In the genomic region with DNA sequence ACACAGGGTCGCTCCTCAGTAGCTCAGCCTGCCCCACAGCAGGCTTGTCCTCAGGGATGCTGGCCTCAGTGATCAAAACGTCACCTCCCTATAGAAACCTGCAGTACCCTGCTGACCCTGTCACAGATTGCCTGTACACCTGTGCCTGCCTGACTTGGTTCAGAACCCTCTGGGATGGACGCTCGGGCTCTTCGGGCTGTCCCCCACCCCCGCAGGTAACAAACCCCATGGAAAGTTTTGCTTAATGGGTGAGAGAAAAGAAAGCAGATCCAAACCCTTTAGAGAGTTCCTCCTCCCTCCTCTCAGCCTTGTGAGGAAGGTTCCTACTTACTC, we compare ENCODE assay signal across 8 mouse cellular contexts. TPM values are rescaled to one million over a fixed set of nuclear protein-coding genes. Genes with fewer than 3 reads are reported as not detected.
DNase-seq lines count a peak whose midpoint lies in the region; ATAC-seq and TF ChIP-seq lines count a peak whose summit lies in the region.

No protein-coding gene starts in this region.

- CTCF ChIA-PET in Patski (lab: Charles Lee): interaction anchor here (1.3 to 1.5 kb wide), 2 partner anchors 10 to 12 kb away, joined by 4 read pairs; no protein-coding TSS in a partner anchor

- H3K4me2 ChIP-seq in heart, embryonic 15.5 days: peak overlapping the region; percentile 71

- peak overlapping the region; percentile 57 for H3K9ac ChIP-seq in heart, embryonic 15.5 days

- peaks cover 19% of the 10 kb centered on the region for H3K4me1 ChIP-seq in heart, embryonic 15.5 days (replicated peaks)
- peaks cover 23% of the 10 kb centered on the region for H3K4me1 ChIP-seq in hindbrain, embryonic 10.5 days (replicated peaks)

- intact Hi-C loops in heart, postnatal 14 days (cut with DNase I): no loop called here

- no peaks in the 10 kb centered on the region for H3K36me3 ChIP-seq in heart, embryonic 15.5 days
- 0 out of 2 replicates have a peak, but pooled peaks cover 3% of the 10 kb centered on the region for H3K36me3 ChIP-seq in hindbrain, embryonic 10.5 days

- H3K27me3 ChIP-seq in heart, embryonic 15.5 days: no peaks in the 10 kb centered on the region
- H3K27me3 ChIP-seq in Patski: no peaks in the 10 kb centered on the region
- H3K27me3 ChIP-seq in hindbrain, embryonic 10.5 days (ENCODE audit: insufficient read depth, poor library complexity, severe bottlenecking): peaks cover 29% of the 10 kb centered on the region

- no peak for DNase-seq in heart, postnatal 14 days
- DNase-seq in Patski (ENCODE audit: low read depth, low spot score): no peak
- no peak for DNase-seq in hindbrain, embryonic 10.5 days (ENCODE audit: low spot score)
- no peak for DNase-seq in layer of hippocampus, postnatal 36 days
- DNase-seq in left cerebral cortex, adult 11 months (ENCODE audit: low spot score): no peak

- in situ Hi-C loops in Patski (cut with MboI; ENCODE audit: low pct_unique_long_range_greater_than_20kb): no loop called here

- no peaks in the 10 kb centered on the region for H3K9me3 ChIP-seq in heart, embryonic 15.5 days (replicated peaks)
- peaks cover 2% of the 10 kb centered on the region; the same call in 1 of the 2 replicates for H3K9me3 ChIP-seq in hindbrain, embryonic 10.5 days

- POLR2A ChIA-PET in Patski (lab: Charles Lee): no interaction called here

- TF ChIP-seq CTCF in Patski (IDR thresholded peaks at IDR 0.05): no peak

- ATAC-seq in heart, embryonic 15.5 days (replicated peaks; ENCODE audit: insufficient number of reproducible peaks, insufficient read depth, low FRiP score, low read depth): peak; percentile 7; the same call in 1 of the 2 replicates
- ATAC-seq in Patski: peak; percentile 29
- peak; percentile 37 for ATAC-seq in megakaryocyte-erythroid progenitor cell, adult 5-6 weeks (replicated peaks; ENCODE audit: low FRiP score, low TSS enrichment, poor library complexity, severe bottlenecking)
- ATAC-seq in granulocyte monocyte progenitor cell, adult 5-6 weeks (replicated peaks; ENCODE audit: poor library complexity, severe bottlenecking): no peak

- peak overlapping the region; percentile 46 for H3K4me3 ChIP-seq in heart, embryonic 15.5 days
- H3K4me3 ChIP-seq in hindbrain, embryonic 10.5 days: peak overlapping the region; percentile 37

- H3K27ac ChIP-seq in heart, embryonic 15.5 days: peak overlapping the region; percentile 95
- H3K27ac ChIP-seq in hindbrain, embryonic 10.5 days: 0 out of 2 replicates have a peak overlapping the region, but pooled peaks have one; percentile 45

- WGBS in heart, embryonic 15.5 days: 33% methylated on average over 6 of the region's 6 CpGs
- 27% methylated on average over 6 of the region's 6 CpGs for WGBS in hindbrain, embryonic 10.5 days

RNA-seq across cellular contexts. Expression of a gene that starts 10.2 kb away (rescaled TPM):
- polyA plus RNA-seq in heart, embryonic 15.5 days (2015; fragmentation: Nextera tagmentation; extraction: Ambion mirVana): 7.4 and 8.5 TPM in 2 replicates
- 1 to 10 TPM; 6.0 to 6.3 TPM for total RNA-seq in heart, postnatal 14 days (2021)
- polyA plus RNA-seq in Patski (2021): 15.3 TPM
- 10.3 and 13.3 TPM in 2 replicates for polyA plus RNA-seq in hindbrain, embryonic 10.5 days (2016; fragmentation: Nextera tagmentation; extraction: Ambion mirVana)
- 5.6 and 5.9 TPM in 2 replicates for total RNA-seq in megakaryocyte-erythroid progenitor cell, adult 5-6 weeks (2014; fragmentation: Nextera tagmentation)
- 7.0 and 26.9 TPM in 2 replicates for total RNA-seq in megakaryocyte-erythroid progenitor cell, adult 5-6 weeks (2017)
- total RNA-seq in layer of hippocampus, postnatal 36 days (2021): 10 to 100 TPM; 12.8 to 13.0 TPM
- total RNA-seq in granulocyte monocyte progenitor cell, adult 5-6 weeks (2014; fragmentation: Nextera tagmentation): 6.9 and 11.7 TPM in 2 replicates
- total RNA-seq in granulocyte monocyte progenitor cell, adult 5-6 weeks (2017): 6.2 and 6.7 TPM in 2 replicates

RNA-seq across cellular contexts. Expression of a gene that starts 25.1 kb away (rescaled TPM):
- 4.5 TPM in 2 replicates for polyA plus RNA-seq in heart, embryonic 15.5 days (2015; fragmentation: Nextera tagmentation; extraction: Ambion mirVana)
- total RNA-seq in heart, postnatal 14 days (2021): 1 to 10 TPM; 3.3 to 4.0 TPM
- not detected for polyA plus RNA-seq in Patski (2021)
- 5.1 and 6.9 TPM in 2 replicates for polyA plus RNA-seq in hindbrain, embryonic 10.5 days (2016; fragmentation: Nextera tagmentation; extraction: Ambion mirVana)
- 0.32 and 0.39 TPM in 2 replicates for total RNA-seq in megakaryocyte-erythroid progenitor cell, adult 5-6 weeks (2014; fragmentation: Nextera tagmentation)
- total RNA-seq in megakaryocyte-erythroid progenitor cell, adult 5-6 weeks (2017): 0.46 and 2.2 TPM in 2 replicates
- total RNA-seq in layer of hippocampus, postnatal 36 days (2021): not detected
- not detected in 2 replicates for total RNA-seq in granulocyte monocyte progenitor cell, adult 5-6 weeks (2014; fragmentation: Nextera tagmentation)
- total RNA-seq in granulocyte monocyte progenitor cell, adult 5-6 weeks (2017): not detected in 2 replicates
